Mouse (Mus musculus): ENCODE measurements around the gene Ddc.

GRCm38 (mm10) chr11:11867971-11868481 is 29.9 kb downstream of the Ddc start:
- no peak for TF ChIP-seq CTCF (IDR thresholded peaks at IDR 0.05; ENCODE audit: borderline replicate concordance, insufficient read depth, low read length)
- TF ChIP-seq POLR2A (IDR thresholded peaks at IDR 0.05; ENCODE audit: low read depth, low read length), result no peak

Data from embryonic fibroblast, embryonic 13.5 days (primary cell).